Mouse (Mus musculus) bone marrow, adult 2 months (tissue): ENCODE measurements around the gene Ints2.

ENCODE experiments used
- CTCF ChIP-seq: fragments of 200-500 bp; IDR thresholded peaks from 2 replicates; pipeline ENCODE4 v1.5.1; 2011; ENCODE audit warnings: low read length, control low read depth; ENCODE audit not compliant: control insufficient read depth, insufficient read depth
- POLR2A ChIP-seq: fragments of 200-500 bp; IDR thresholded peaks from 2 replicates; pipeline ENCODE4 v1.6.1; 2011; ENCODE audit warnings: low read depth, mild to moderate bottlenecking, control low read depth, low read length, borderline replicate concordance; ENCODE audit not compliant: control insufficient read depth

DNA sequence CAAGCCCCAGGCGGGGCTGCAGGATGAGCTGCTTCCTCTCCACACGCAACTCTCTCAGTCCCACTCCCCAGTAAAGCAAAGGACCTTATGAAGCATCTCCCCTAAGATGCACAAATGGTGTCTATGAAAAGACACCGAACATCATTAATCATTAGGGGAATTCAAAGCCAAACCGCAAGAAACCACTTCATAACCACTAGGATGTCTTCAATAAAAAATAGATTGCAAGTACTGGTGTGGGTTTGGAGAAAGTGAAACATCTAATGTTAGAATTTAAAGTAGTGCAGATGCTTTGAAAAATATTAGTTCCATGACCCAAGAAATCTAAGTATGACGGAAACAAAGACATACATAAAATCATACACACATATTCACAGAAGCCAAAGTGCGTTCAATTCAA is 34.3 kb upstream of the Ints2 start:
- TF ChIP-seq CTCF: no peak
- no peak for TF ChIP-seq POLR2A
